Mouse (Mus musculus) thymus, postnatal 0 days (tissue): Measurements from ENCODE around the gene Igfbp7. TPM values are rescaled to one million over a fixed set of nuclear protein-coding genes. Genes with fewer than 3 reads are reported as not detected.
A peak's percentile ranks its signal among the peaks of the same experiment; 100 is the strongest.

Source experiments
- DNase-seq: peaks from one replicate; pipeline ENCODE4 v3.0.0-alpha.2; 2015; ENCODE audit warnings: low spot score
- polyA plus RNA-seq: library from polyadenylated mRNA; unstranded; fragments of >200 nt; fragmentation: Nextera tagmentation; extraction: Ambion mirVana; gene quantifications from 2 replicates; pipeline ENCODE4 v1.2.1, GENCODE M21; 2015

Igfbp7 gene
- polyA plus RNA-seq, 1 experiment from 2014 or later: 64.3 TPM

DNA sequence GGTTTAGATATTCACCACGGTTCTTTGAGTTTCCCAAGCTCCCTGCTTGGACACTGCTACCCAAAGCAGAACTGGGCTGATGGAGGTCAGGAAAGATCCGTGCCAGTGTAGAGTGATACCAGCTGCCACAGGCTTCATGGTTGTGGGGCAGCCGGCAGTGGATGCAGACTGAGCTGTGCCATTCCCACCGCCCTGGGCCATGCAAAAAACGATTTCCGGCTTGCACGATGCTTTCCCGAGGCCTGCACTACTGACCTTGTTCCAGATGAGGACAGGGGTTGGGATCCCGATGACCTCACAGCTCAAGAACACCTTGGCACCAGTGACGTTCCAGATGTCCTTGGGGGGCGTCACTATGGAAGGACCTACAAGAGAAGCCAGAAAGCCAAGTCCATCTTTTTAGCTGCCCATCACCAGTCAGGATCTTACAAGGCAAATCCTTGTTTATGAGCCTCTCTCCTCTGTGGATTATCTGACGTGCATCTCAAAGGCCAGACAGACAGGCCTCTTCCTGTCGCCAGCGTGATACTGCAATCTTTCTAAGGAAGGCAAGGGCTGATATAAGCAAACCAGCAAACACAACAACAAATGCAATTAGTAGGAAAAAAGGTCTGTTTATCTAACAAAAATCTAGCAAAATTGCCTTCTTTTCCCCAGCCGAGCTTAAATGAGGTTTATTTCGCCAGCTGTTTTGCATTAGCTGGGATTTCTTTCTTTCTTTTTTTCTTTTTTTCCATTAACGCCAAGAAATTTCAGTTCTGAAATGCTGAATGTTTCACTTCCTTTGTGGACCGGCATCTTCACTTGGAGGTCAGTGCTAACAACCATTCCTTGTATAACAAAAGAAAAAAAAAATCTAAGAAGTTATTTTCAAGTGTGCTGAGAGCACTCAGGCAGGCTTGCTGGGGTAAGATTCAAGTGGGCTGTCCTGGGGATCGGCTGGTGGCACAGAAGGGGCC lies 52.3 kb downstream of the Igfbp7 start:
- DNase-seq: no peak

DNA sequence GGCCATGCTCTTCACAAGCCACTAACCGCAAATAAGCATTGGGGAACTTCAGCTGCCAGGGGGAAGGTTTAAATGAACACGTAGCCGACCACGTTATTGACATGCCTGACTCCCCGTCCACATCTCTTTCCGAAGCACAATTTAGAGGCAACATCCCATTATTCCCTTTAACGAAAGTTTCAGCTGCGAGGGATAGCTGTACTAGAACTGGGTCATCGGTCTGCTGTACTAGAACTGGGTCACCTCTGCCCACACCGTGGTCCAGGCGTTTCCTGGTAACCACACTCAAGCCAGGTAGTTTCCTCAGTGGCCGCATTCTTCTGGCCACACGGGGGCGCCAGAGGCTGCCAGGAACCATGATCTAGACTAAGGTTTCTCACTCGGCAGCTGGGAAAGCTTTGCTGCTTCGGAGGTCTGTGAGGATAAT lies 53.5 kb downstream of the Igfbp7 start:
- peak; percentile 83 for DNase-seq

DNA sequence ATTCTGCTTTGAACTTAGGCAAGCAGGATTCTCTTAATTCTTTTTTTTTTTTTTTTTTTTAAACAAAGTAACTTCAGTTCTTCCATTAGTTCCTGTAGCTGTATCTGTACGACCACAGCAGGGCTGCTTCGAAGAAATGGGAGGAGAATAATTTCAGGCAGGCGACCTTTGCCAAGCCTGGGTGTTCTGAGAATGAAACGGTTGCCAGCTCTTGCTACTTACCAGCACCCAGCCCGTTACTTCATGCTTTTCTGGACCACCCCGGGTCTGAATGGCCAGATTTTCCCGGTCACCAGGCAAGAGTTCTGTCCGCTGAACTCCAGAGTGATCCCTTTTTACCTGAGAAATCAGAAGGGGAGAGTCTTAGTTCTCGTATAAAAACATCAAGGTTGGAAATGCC lies 56.1 kb downstream of the Igfbp7 start:
- DNase-seq: no peak

DNA sequence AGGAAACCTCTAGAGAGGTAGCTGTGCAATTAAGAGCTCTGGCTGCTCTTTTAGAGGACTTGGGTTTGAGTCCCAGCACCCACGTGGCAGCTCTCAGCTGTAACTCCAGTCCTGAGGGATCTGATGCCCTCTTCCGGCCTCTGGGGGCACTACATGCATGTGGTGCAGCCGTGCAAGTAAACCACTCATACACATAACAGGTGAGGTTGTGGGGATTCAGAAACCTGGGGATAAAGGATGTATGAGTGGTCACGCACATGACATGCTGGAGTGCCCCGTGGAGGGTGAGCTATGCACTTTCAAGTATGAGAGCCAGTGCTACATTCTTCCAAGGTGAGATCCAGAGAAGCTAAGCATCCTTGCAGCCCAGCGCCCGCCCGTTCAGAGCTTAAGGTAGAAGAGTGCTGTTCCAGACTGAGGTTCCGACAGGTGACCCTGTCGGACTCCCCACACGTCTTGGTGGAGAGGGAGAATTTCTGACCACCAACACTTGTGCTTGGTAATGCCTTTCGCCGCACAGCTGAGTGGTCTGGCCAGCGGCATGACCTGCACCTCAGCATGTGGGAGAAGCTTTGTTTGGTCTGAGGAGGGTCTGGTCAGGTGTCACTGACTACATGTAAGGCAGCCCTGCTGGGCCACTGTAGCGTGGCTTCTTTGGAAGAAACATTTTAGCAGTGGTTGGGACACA lies 57.7 kb downstream of the Igfbp7 start:
- DNase-seq: no peak

DNA sequence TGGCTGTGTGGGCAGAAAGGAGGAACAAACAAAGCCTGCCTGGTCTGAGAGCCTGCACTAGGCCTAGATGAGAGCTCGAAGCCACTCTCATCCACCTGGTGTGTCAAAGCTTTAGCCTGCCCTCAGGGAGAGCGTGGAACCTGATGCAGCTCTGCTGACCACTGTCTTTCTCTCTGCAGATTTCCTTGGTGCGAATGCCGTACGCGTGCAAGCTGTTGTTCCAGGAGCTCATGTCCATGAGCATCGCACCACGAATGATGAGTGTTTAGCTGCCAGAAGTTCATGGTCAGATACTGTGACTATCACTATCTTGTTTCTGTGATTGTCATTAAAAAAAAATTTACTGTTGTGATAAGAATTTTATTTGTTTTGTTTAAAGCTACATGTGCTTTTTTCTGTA lies 58.9 kb downstream of the Igfbp7 start:
- no peak for DNase-seq

DNA sequence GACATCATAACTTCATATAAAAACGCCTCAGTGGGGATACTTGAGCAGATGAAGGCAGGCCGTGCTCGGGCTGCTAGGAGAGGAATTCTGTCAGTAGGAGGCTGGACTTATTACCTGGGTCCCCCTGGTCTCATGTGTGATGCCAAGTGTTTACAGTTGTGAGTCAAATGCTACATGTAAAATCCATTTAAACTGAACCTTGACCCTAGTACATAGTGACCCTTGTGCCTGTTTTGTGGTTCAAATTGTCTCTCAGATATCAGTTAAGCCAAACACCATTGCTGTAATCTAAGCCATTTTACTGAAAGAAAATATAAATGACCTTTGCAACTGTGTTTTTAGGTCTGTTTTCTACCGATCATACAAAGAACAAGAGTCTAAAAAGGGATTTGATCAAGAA lies 67.8 kb downstream of the Igfbp7 start:
- no peak for DNase-seq

DNA sequence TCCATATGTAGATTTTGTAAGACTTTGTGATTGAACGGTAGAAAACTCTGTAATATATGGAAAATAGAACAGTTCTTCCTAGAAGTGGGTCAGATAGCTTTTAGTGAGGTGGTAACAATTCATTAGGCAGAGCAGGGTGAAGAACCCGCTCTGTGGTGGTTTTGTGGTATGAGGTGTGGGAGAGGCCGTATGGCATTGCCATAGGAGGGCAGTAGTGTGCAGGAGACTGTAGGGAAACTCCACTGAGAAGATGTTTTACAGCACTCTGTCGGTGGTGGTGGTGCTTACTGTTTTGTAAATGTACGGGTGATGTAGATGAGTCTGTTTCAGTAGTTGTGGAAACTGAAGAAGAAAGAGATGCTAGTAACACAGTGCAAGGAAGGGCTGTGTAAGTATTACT lies 77.7 kb downstream of the Igfbp7 start:
- peak; percentile 8 for DNase-seq

DNA sequence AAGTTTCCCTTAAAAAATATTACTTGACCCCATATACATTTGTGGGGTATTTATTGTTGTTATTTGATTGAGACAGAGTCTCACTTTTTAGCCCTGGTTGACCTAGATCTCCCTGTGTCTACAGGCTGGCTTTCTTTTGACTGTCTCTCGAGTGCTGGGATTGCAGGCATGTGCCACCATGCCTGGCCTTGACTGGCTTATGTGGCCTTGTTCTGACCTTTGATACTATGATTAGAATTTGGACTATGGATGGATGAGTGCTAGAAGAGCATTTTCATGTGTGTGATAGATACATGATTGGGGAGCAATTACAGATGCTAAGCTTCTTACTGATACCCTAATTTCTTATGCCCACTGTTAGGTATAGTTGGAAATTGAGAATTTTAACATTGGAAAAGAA lies 82.9 kb downstream of the Igfbp7 start:
- DNase-seq: no peak

DNA sequence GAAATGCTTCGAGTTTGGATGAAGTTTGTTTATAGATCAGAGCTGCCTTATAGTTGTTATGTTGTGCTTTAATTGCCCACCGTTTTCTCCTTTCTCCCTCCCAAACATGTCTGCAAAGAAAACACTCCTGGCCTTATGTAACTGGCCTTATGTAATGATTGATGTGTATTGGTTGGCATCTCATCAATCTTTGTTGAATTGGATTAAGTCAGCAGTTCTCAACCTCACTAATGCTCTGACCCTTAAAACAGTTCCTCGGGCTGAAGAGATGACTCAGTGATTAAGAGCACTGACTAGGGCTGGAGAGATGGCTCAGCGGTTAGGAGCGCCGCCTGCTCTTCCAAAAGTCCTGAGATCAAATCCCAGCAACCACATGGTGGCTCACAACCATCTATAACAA lies 92.9 kb downstream of the Igfbp7 start:
- no peak for DNase-seq

DNA sequence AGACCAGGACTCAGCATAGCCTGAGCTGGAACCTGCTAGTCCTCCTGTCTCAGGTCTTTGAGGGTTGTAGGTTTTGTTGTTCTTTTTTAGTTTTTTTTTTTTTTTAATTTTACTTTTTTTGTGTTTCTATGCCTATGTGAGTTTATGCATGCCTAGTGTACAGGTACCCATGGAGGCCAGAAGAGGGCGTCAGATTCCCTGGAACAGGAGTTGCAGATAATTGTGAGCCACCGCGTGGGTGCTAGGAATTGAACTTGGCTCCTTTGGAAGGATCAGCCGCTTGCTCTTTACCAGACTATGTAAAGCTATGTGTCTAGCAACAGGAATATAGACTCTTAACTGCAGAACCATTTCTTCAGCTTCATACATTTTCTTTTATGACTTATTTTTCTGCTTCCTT lies 93.6 kb downstream of the Igfbp7 start:
- DNase-seq: no peak

DNA sequence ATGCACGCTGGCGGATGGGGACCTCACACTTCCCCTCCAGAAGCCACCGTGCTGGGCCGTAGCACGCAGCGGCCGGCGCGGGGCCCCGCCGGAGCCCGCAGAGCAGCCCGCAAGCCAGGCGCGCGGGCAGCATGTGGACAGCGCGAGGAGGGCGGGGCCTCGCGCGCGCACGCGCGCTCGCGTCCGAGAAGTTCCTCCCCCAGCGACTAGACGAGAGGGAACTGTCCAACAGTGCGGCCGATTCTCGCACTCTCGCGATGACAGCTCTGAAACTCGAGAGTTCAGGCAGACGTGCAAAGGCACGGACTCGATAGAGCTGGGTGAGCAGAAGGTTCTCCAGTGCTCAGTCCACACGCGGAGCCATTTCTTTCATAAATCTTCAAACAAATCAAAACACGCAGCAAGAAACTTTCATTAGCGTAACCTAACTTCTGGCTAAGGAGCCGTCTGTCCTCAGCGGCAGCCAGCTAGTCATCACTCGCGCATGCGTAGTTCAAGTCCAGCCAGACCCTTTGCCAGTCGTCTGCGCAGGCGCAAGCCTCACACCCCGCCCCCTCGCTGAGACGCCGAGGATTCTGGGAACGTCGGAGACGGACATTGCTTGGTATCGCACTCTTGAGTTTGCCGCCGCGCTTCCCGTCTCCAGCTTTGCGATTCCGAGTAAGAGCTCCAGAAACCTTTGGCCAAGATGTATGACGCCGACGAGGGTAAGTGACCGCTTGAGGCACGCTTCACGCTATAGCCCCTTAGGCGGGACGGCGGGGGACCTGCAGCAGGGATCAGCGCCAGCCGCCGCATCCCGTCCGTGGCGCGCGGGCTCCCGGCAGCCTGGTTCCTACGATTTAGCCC lies 97.7 kb downstream of the Igfbp7 start, which contains the start of the genes Noa1 and Polr2b:
Gene Noa1 (minus strand): TSS at position 161 of the 849 bp plus-strand sequence.
Gene Polr2b (plus strand): TSS at position 224 of the 849 bp plus-strand sequence.
- peak; percentile 97 for DNase-seq

DNA sequence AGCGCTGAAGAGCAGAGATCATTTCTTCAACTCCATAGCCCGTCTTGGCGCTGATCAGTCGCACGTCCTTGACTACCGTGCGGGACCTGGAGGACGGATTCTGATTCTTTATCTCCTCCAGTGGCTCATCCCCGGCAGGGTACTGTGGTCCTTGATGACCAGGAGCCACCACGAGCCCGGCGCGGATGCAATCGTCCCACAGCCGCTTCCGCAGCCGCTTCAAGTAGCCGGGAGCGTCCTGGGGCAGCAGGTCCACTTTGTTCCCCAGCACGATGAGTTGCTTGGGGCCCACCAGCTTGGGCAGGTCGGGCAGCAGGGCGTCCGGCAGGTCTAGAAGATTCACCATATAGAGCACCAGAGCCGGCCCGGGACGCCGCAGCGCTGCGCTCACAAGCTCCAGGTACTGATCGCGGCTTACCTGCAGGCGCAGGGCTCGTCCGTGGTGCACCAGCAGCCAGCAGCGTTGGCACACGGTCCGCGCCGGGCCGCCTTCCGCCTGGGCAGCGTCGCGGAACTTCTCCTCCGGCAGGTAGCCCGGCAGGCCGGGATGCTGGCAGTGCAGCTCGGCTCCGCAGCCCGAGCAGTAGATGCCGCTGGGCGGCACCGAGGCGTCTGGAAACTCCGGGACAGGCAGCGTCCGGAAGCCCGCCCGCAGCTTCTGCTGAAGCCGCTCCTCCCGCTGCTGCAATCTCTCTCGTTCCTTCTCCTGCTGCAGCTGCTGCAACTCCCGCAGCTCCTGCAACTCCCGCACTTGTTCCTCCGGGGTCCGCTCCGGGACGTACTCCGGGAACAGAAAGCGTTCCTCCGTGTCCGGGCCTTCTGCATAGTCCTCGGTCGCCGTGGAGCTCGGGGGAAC lies 98.6 kb downstream of the Igfbp7 start:
- peak; percentile 63 for DNase-seq

DNA sequence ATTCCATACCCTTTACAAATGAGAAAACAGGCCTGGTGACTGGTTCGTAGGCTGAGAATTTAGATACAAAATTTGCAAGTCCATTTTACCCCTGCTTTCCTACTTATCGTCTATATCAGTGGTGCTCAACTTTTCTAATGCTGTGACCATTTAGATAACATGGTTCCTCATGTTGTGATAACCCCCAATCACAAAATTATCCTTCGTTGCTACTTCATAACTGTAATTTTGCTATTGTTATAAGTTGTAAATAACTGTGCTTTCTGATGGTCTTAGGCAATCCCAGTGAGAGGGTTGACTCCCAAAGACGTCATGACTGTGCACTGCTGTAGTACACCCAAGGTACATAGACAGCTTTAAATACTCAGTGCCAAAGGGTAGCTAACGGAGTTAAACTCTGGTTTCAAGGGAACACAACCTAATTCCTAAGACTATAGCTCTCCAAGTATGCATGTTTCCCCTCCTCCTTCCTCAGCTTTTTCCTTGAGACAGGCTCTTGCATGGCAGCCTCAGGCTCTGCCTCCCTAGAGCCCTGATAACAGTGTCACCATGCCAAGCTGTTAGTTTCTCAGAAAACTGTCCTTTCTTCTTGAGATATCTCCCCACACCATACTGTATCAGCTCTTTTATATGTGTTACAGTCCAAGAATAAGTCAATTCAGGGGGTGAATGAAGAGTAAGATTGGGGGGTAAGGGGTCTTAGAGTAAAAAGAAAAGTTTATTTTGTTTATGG lies 99.9 kb downstream of the Igfbp7 start:
- no peak for DNase-seq

DNA sequence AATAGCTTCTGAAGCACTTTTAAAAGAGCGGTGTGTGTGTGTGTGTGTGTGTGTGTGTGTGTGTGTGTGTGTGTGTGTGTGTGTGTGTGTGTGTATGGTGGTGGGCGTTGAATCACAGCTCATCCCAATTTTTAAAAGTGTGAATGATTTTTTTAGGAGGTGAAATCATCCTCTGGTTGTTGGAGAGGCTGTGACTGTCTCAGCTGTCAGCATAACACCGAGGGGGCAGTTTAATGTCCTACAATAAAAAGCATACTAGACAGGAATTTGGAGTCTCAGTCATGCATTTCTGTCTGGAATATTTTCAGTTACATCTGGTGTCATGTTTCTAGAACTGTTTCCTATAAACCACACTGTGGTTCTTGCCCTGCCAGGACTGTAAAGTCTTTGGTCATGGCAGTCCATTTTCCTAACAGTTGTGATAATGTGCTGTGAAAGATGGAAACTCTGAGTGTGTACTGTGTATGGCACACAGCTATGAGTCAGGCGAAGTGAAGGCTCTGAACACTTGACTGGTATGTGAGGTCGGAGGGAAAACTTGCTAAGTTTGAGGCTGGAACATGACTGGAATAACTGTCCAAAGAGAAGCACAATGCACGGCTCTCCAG lies 106.4 kb downstream of the Igfbp7 start:
- no peak for DNase-seq

DNA sequence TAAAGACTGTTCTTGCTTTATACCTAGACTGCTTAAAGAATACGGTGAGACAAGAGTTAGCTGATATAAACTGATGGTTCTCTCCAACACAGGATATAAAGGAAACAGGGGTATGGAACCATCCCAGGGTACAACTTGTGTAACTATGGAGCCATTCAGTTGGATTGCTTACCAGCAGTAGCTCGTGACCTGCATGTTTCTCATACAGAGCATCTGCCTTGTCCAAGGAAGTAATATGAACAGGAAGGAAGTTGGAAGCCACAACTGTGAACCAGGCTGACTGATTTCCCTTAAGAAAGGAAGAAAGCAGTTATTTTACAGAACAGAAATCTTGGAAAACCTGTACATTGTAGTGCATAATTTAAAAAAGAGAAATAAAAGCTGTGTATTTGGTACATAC lies 108.4 kb downstream of the Igfbp7 start:
- no peak for DNase-seq
